Mouse (Mus musculus) intestine, embryonic 16.5 days (tissue): ENCODE data around the gene Zbed6. TPM values are rescaled to one million over a fixed set of nuclear protein-coding genes. Genes with fewer than 3 reads are reported as not detected.
"Not testable (repeated sequence)": the region's sequence is repeated elsewhere in the genome, so short reads cannot be mapped to it uniquely, and the experiment has no call there.

Experiments used
- ATAC-seq: fragments of 200-750 bp; cut with Nextera tagmentation; 2 replicates; pipeline ENCODE4 v1.8.0; 2017; ENCODE audit warnings: moderate TSS enrichment, moderate library complexity
- H3K27ac ChIP-seq: fragments of 300-500 bp; sonication (generic); 2 replicates; pipeline ENCODE4 v1.5.1; 2014; ENCODE audit warnings: mild to moderate bottlenecking, low read length
- H3K27me3 ChIP-seq: fragments of 300-500 bp; sonication (generic); replicated peaks from 2 replicates; pipeline ENCODE4 v1.6.1; 2014; ENCODE audit warnings: low read length, control low read depth, mixed read lengths; ENCODE audit not compliant: control insufficient read depth, insufficient read depth
- H3K36me3 ChIP-seq: fragments of 300-500 bp; sonication (generic); 2 replicates; pipeline ENCODE4 v1.6.1; 2014; ENCODE audit warnings: low read length, control low read depth; ENCODE audit not compliant: control insufficient read depth, insufficient read depth
- H3K4me1 ChIP-seq: fragments of 300-500 bp; sonication (generic); 2 replicates; pipeline ENCODE4 v1.6.1; 2014; ENCODE audit warnings: low read length, control low read depth, mixed read lengths; ENCODE audit not compliant: control insufficient read depth, insufficient read depth
- H3K4me2 ChIP-seq: fragments of 300-500 bp; sonication (generic); 2 replicates; pipeline ENCODE4 v1.6.1; 2014; ENCODE audit warnings: low read depth, low read length, control low read depth
- H3K4me3 ChIP-seq: fragments of 300-500 bp; sonication (generic); 2 replicates; pipeline ENCODE4 v1.5.1; 2014; ENCODE audit warnings: mild to moderate bottlenecking, low read length
- H3K9ac ChIP-seq: fragments of 300-500 bp; sonication (generic); 2 replicates; pipeline ENCODE4 v1.6.1; 2014; ENCODE audit warnings: low read depth, low read length
- H3K9me3 ChIP-seq: fragments of 300-500 bp; sonication (generic); 2 replicates; pipeline ENCODE4 v1.6.1; 2016; ENCODE audit warnings: low read length, control low read depth; ENCODE audit not compliant: control insufficient read depth
- WGBS: fragments of 180-500 bp; shearing (Covaris S2); extraction: QIAGEN DNeasy Blood & Tissue Kit; methylation state at CpG from one replicate; pipeline ENCODE4 v1.1.7; 2014; 5-methylcytosine and 5-hydroxymethylcytosine counted together
- polyA plus RNA-seq: library from polyadenylated mRNA; unstranded; fragments of >200 nt; fragmentation: Nextera tagmentation; extraction: Ambion mirVana; gene quantifications from 2 replicates; pipeline ENCODE4 v1.2.1, GENCODE M21; 2015

Zbed6 gene
- not detected in 2 replicates for polyA plus RNA-seq

- under 1% methylated on average over 37 of the region's 41 CpGs for WGBS
- Histone ChIP-seq H3K36me3 (no peaks in the 10 kb centered on the region), H3K27me3 (no peaks in the 10 kb centered on the region), H3K4me2 (peak within 1 kb of the TSS; percentile 85), H3K27ac (peak within 1 kb of the TSS; percentile 87), H3K4me3 (peak within 1 kb of the TSS; percentile 74), H3K4me1 (peaks cover 37% of the 10 kb centered on the region), H3K9ac (peak within 1 kb of the TSS; percentile 91), H3K9me3 (no peaks in the 10 kb centered on the region)
- ATAC-seq: peak; percentile 86
Measured at GRCm38 (mm10) chr1:133660466-133661202, at the start of gene Zbed6. Gene Zbed6 (minus strand): TSS chr1:133660885.

GRCm38 (mm10) chr1:133709292-133709691, 48.6 kb upstream of the Zbed6 start:
- H3K4me1 ChIP-seq: peaks cover 6% of the 10 kb centered on the region; the same call in 1 of the 2 replicates
- H3K27me3 ChIP-seq: no peaks in the 10 kb centered on the region
- no peak overlapping the region for H3K4me3 ChIP-seq
- WGBS: 65% methylated on average over 3 of the region's 3 CpGs
- H3K9ac ChIP-seq: no peak overlapping the region
- ATAC-seq: no peak
- no peak overlapping the region for H3K4me2 ChIP-seq
- H3K9me3 ChIP-seq: no peaks in the 10 kb centered on the region
- H3K36me3 ChIP-seq: peaks cover 2% of the 10 kb centered on the region; the same call in 1 of the 2 replicates
- no peak overlapping the region for H3K27ac ChIP-seq

- not testable (repeated sequence) for H3K27ac ChIP-seq, H3K27me3 ChIP-seq, H3K4me1 ChIP-seq, H3K9me3 ChIP-seq, H3K4me3 ChIP-seq, H3K9ac ChIP-seq, H3K36me3 ChIP-seq, H3K4me2 ChIP-seq, ATAC-seq
- WGBS: 19% methylated on average over 1 of the region's 2 CpGs
Measured at GRCm38 (mm10) chr1:133701824-133702223, 41.1 kb upstream of the Zbed6 start.

GRCm38 (mm10) chr1:133697935-133698620, 37.4 kb upstream of the Zbed6 start:
- Histone ChIP-seq H3K9me3 (no peaks in the 10 kb centered on the region), H3K36me3 (no peaks in the 10 kb centered on the region), H3K27me3 (no peaks in the 10 kb centered on the region), H3K4me2 (no peak overlapping the region), H3K27ac (no peak overlapping the region), H3K4me3 (no peak overlapping the region), H3K4me1 (peaks cover 30% of the 10 kb centered on the region), H3K9ac (no peak overlapping the region)
- no peak for ATAC-seq
- WGBS: 93% methylated on average over 12 of the region's 12 CpGs

- Histone ChIP-seq H3K4me1 (peaks cover 30% of the 10 kb centered on the region), H3K9me3 (no peaks in the 10 kb centered on the region), H3K36me3 (no peaks in the 10 kb centered on the region), H3K27me3 (no peaks in the 10 kb centered on the region), H3K9ac (no peak overlapping the region), H3K4me2 (no peak overlapping the region), H3K4me3 (no peak overlapping the region), H3K27ac (peak overlapping the region; percentile 13; the same call in 1 of the 2 replicates)
- WGBS: 26% methylated on average over 7 of the region's 7 CpGs
- peak; percentile 58 for ATAC-seq
Measured at GRCm38 (mm10) chr1:133695901-133696300, 35.2 kb upstream of the Zbed6 start.

GRCm38 (mm10) chr1:133694876-133695275, 34.2 kb upstream of the Zbed6 start:
- H3K4me2 ChIP-seq: no peak overlapping the region
- H3K9me3 ChIP-seq: no peaks in the 10 kb centered on the region
- no peaks in the 10 kb centered on the region for H3K36me3 ChIP-seq
- WGBS: 96% methylated on average over 1 of the region's 1 CpGs
- H3K9ac ChIP-seq: no peak overlapping the region
- H3K27me3 ChIP-seq: no peaks in the 10 kb centered on the region
- H3K4me1 ChIP-seq: peaks cover 31% of the 10 kb centered on the region
- H3K4me3 ChIP-seq: no peak overlapping the region
- peak overlapping the region; percentile 69 for H3K27ac ChIP-seq
- peak; percentile 27 for ATAC-seq

GRCm38 (mm10) chr1:133694301-133694700, 33.6 kb upstream of the Zbed6 start:
- Histone ChIP-seq H3K9me3 (no peaks in the 10 kb centered on the region), H3K4me2 (no peak overlapping the region; the same call in 1 of the 2 replicates), H3K27me3 (no peaks in the 10 kb centered on the region), H3K27ac (peak overlapping the region; percentile 69), H3K4me3 (no peak overlapping the region), H3K4me1 (peaks cover 33% of the 10 kb centered on the region), H3K9ac (no peak overlapping the region), H3K36me3 (no peaks in the 10 kb centered on the region)
- 12% methylated on average over 1 of the region's 1 CpGs for WGBS
- peak; percentile 90 for ATAC-seq

GRCm38 (mm10) chr1:133693536-133694114, 32.9 kb upstream of the Zbed6 start:
- ATAC-seq: no peak
- Histone ChIP-seq H3K36me3 (no peaks in the 10 kb centered on the region), H3K9ac (no peak overlapping the region), H3K4me3 (no peak overlapping the region), H3K27ac (peak overlapping the region; percentile 69), H3K4me2 (peak overlapping the region; percentile 6; the same call in 1 of the 2 replicates), H3K4me1 (peaks cover 33% of the 10 kb centered on the region), H3K9me3 (no peaks in the 10 kb centered on the region), H3K27me3 (no peaks in the 10 kb centered on the region)
- WGBS: 65% methylated on average over 11 of the region's 11 CpGs

GRCm38 (mm10) chr1:133692195-133692594, 31.5 kb upstream of the Zbed6 start:
- Histone ChIP-seq H3K4me2 (no peak overlapping the region), H3K9me3 (no peaks in the 10 kb centered on the region), H3K36me3 (no peaks in the 10 kb centered on the region), H3K4me3 (no peak overlapping the region), H3K9ac (no peak overlapping the region), H3K27ac (no peak overlapping the region), H3K4me1 (peaks cover 33% of the 10 kb centered on the region), H3K27me3 (no peaks in the 10 kb centered on the region)
- WGBS: 38% methylated on average over 4 of the region's 4 CpGs
- ATAC-seq: no peak
